In the genomic region with DNA sequence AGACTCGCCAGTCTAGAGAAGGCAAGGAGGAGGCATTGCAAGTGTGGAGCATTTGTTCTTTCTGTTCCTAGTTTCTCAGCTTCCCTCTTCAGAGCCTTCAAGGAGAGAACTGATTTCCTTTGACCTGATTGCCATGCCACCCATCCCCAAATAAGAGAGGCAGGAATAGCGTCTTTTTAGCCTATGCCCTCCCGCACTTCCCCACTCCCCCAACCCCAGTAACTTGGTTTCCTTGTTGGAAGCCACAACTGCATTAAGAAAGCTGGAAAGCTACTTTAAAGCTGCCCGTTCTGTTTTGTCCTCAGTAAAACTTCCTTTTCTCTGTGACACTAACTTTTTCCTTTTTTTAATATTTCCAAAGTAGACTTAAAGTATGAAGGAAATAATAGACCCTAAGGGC, we compare ENCODE assay signal across 10 mouse cellular contexts.
DNase-seq lines count a peak whose midpoint lies in the region; ATAC-seq lines count a peak whose summit lies in the region.
"Had no signal": no experiment of that assay in that cellular context is flagged by ENCODE, and none has a peak within 500 bp of the region (broad histone marks: within the 10 kb centered on the region; RNA-seq: fewer than 3 reads in every experiment).

No protein-coding gene starts in this region.

- H3K4me1 ChIP-seq in heart, embryonic 16.5 days (ENCODE audit: control insufficient read depth, insufficient read depth, low read length), result peaks cover 10% of the 10 kb centered on the region
- H3K4me1 ChIP-seq in forebrain, embryonic 10.5 days, result peaks cover 32% of the 10 kb centered on the region
- H3K4me1 ChIP-seq in limb, embryonic 10.5 days, result peaks cover 12% of the 10 kb centered on the region

- no peak overlapping the region for H3K27ac ChIP-seq in heart, embryonic 16.5 days (ENCODE audit: low read length)
- H3K27ac ChIP-seq in forebrain, embryonic 10.5 days, result peak overlapping the region; percentile 78
- H3K27ac ChIP-seq in limb, embryonic 10.5 days, result peak overlapping the region; percentile 76; the same call in 1 of the 2 replicates

- DNase-seq in heart, postnatal 10 days, result no peak
- no peak for DNase-seq in forebrain, embryonic 10.5 days (ENCODE audit: extremely low spot score, low spot score)
- no peak for DNase-seq in limb, embryonic 10.5 days (ENCODE audit: low spot score)
- peak; percentile 45 for DNase-seq in neural tube, embryonic 10.5 days (ENCODE audit: extremely low spot score, low spot score)
- no peak for DNase-seq in urinary bladder, postnatal 36 days (ENCODE audit: low spot score in 2 of 2)
- no peak for DNase-seq in left cerebral cortex, adult 9 months (ENCODE audit: low spot score in 2 of 2)
- no peak for DNase-seq in spleen, postnatal 10 days (ENCODE audit: low spot score in 2 of 2)
- DNase-seq: adrenal gland, adult 2 months; kidney, adult 2 months had no signal

- H3K4me2 ChIP-seq in heart, embryonic 16.5 days (ENCODE audit: low read depth, low read length), result peak overlapping the region; percentile 64

- WGBS in heart, embryonic 16.5 days, result 19% methylated on average over 4 of the region's 4 CpGs
- WGBS in forebrain, embryonic 10.5 days, result 10% methylated on average over 4 of the region's 4 CpGs
- 10% methylated on average over 4 of the region's 4 CpGs for WGBS in limb, embryonic 10.5 days

- peak overlapping the region; percentile 41 for H3K4me3 ChIP-seq in heart, embryonic 16.5 days (ENCODE audit: low read length)
- H3K4me3 ChIP-seq in forebrain, embryonic 10.5 days, result peak overlapping the region; percentile 32
- H3K4me3 ChIP-seq in limb, embryonic 10.5 days, result peak overlapping the region; percentile 37

- H3K27me3 ChIP-seq in heart, embryonic 16.5 days (ENCODE audit: control insufficient read depth, insufficient read depth, low read length), result no peaks in the 10 kb centered on the region
- peaks cover 7% of the 10 kb centered on the region; the same call in 1 of the 2 replicates for H3K27me3 ChIP-seq in forebrain, embryonic 10.5 days (ENCODE audit: poor library complexity, severe bottlenecking)
- no peaks in the 10 kb centered on the region for H3K27me3 ChIP-seq in limb, embryonic 10.5 days (ENCODE audit: low read depth, poor library complexity, severe bottlenecking)

- no peak for ATAC-seq in heart, embryonic 16.5 days (replicated peaks; ENCODE audit: extremely low read depth, insufficient read depth, low FRiP score)

- intact Hi-C loops in heart, postnatal 10 days (cut with DNase I), result no loop called here

- H3K9me3 ChIP-seq in heart, embryonic 16.5 days (replicated peaks; ENCODE audit: control insufficient read depth, low read length), result no peaks in the 10 kb centered on the region
- no peaks in the 10 kb centered on the region for H3K9me3 ChIP-seq in forebrain, embryonic 10.5 days
- H3K9me3 ChIP-seq in limb, embryonic 10.5 days (replicated peaks), result no peaks in the 10 kb centered on the region

- H3K9ac ChIP-seq in heart, embryonic 16.5 days (ENCODE audit: low read length), result peak overlapping the region; percentile 54; the same call in 1 of the 2 replicates

- H3K36me3 ChIP-seq in heart, embryonic 16.5 days (ENCODE audit: control insufficient read depth, insufficient read depth), result no peaks in the 10 kb centered on the region
- H3K36me3 ChIP-seq in forebrain, embryonic 10.5 days (replicated peaks), result no peaks in the 10 kb centered on the region
- no peaks in the 10 kb centered on the region for H3K36me3 ChIP-seq in limb, embryonic 10.5 days
